Mouse (Mus musculus): Measurements from ENCODE around the gene Dnttip1. TPM values are rescaled to one million over a fixed set of nuclear protein-coding genes. Genes with fewer than 3 reads are reported as not detected.
"Not testable (repeated sequence)": the region's sequence is repeated elsewhere in the genome, so short reads cannot be mapped to it uniquely, and the experiment has no call there.

The Dnttip1 gene
- 80.6 and 85.1 TPM in 2 replicates for polyA plus RNA-seq (2015; fragmentation: Nextera tagmentation; extraction: Ambion mirVana)

DNA sequence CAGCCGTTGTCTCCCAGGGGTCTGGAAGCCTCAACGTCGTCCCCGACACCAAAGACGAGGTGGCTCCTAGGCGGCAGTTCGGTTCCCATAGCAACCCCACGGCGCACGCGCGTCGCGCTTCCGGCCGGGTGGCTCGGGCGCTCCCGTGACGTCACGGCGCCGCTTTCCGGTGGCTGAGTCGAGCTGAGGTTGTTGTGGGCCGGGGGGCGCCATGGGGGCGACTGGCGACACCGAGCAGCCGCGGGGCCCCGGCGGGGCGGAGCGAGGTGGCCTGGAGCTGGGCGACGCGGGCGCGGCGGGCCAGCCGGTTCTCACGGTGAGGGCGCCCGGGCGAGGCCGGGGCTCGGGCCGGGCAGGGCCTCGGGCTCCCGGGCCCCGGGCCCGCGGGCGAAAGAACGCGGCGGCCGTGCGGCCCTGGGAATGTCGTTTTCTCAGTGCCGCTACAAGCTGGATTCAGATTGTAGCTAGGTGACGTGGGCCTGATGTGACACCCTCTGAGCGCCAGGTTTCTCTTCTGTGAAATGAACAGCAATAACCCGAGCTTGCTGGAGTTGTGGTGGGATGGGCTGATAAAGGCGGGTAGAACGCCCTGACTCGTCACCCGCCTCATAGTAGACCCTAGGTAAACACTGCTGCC lies at the start of gene Dnttip1, which contains the start of gene Wfdc3:
TSS of gene Dnttip1 (plus strand) at position 141 of the 637 bp plus-strand sequence.
TSS of gene Wfdc3 (minus strand) at position 89 of the 637 bp plus-strand sequence.
- Histone ChIP-seq H3K9ac (peak within 1 kb of the TSS; percentile 97), H3K27me3 (no peaks in the 10 kb centered on the region), H3K4me2 (replicated peaks) (peak within 1 kb of the TSS; percentile 92), H3K36me3 (peaks cover 33% of the 10 kb centered on the region), H3K4me1 (peaks cover 24% of the 10 kb centered on the region), H3K9me3 (no peaks in the 10 kb centered on the region), H3K4me3 (peak within 1 kb of the TSS; percentile 91), H3K27ac (peak within 1 kb of the TSS; percentile 52; the same call in 1 of the 2 replicates)
- ATAC-seq (ENCODE audit: low FRiP score, low read depth): peak; percentile 96
- WGBS: under 1% methylated on average over 69 of the region's 70 CpGs

DNA sequence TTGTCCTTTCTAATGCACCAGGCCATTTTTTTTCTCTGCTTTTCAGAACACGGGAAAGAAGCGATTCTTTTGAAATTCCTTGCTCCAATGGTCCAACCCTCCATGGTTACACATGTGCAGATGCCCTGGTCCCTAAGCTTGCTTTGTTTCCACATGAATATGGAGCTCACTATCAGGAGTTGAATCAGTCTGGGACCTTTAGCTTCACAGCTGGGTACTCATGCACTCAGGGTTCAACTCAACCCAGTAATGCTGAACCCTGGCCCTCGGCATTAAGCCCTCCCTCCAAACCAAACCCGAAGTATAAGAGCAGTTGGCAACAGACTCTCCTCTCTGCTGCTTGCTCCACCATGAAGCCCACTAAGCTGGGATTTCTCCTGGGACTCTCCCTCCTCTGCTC lies 47.6 kb upstream of the Dnttip1 start, which contains the start of gene Spint4:
TSS of gene Spint4 (plus strand) at position 301 of the 400 bp plus-strand sequence.
- Histone ChIP-seq H3K36me3 (no peaks in the 10 kb centered on the region), H3K4me3 (no peak within 1 kb of the TSS), H3K27ac (no peak within 1 kb of the TSS), H3K9me3 (no peaks in the 10 kb centered on the region), H3K9ac (no peak within 1 kb of the TSS), H3K27me3 (0 out of 2 replicates have a peak, but pooled peaks cover 2% of the 10 kb centered on the region), H3K4me2 (replicated peaks) (no peak within 1 kb of the TSS), H3K4me1 (no peaks in the 10 kb centered on the region)
- ATAC-seq (ENCODE audit: low FRiP score, low read depth): no peak
- 75% methylated on average over 4 of the region's 4 CpGs for WGBS

DNA sequence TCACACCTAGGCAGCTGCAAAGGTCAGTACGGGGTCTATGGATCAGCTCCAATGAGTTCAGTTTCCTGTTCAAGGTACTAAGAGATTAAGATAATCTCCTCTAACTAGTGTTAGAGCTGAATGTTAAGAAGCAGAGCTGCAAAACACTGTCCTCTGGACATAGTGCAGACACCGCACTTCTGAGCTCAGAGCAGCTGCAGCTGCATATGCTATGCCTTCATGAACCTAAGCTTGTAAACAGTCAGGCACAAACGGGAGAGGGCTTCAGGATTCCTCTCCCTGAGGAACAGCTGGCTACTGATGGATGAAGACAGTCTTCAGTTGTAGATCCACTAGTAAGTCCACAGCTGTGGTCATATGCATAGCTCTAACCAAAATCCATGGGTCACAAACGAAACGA lies 44.8 kb upstream of the Dnttip1 start:
- Histone ChIP-seq H3K4me2 (replicated peaks) (no peak overlapping the region), H3K27ac (no peak overlapping the region), H3K4me1 (no peaks in the 10 kb centered on the region), H3K27me3 (no peaks in the 10 kb centered on the region), H3K9me3 (peaks cover 3% of the 10 kb centered on the region; the same call in 1 of the 2 replicates), H3K4me3 (no peak overlapping the region), H3K9ac (no peak overlapping the region), H3K36me3 (no peaks in the 10 kb centered on the region)
- no peak for ATAC-seq (ENCODE audit: low FRiP score, low read depth)
- WGBS: 57% methylated on average over 5 of the region's 5 CpGs

DNA sequence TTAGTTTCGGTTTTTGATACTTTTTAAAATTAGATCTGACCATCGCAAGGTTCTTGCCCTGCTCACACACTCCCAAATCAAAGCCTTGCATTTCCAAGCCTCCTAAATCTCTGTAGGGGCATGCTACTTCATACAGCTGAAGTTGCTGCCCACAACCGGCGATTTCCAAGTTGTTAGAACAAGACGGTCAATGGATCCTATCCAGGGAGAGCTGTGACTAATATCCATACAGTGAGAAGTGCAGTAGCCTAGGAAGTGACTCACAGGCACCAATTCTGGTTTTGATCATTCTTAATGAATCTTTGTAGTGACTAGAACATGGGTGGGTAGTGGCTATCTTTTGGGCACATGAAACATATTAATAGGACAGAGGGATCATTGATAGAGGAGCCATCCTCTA lies 44.0 kb upstream of the Dnttip1 start:
- Histone ChIP-seq H3K27ac (no peak overlapping the region), H3K4me2 (replicated peaks) (no peak overlapping the region), H3K9me3 (peaks cover 3% of the 10 kb centered on the region; the same call in 1 of the 2 replicates), H3K9ac (no peak overlapping the region), H3K4me1 (no peaks in the 10 kb centered on the region), H3K4me3 (no peak overlapping the region), H3K27me3 (no peaks in the 10 kb centered on the region), H3K36me3 (no peaks in the 10 kb centered on the region)
- ATAC-seq (ENCODE audit: low FRiP score, low read depth): no peak
- 88% methylated on average over 5 of the region's 5 CpGs for WGBS

- peaks cover 3% of the 10 kb centered on the region; the same call in 1 of the 2 replicates for H3K9me3 ChIP-seq
- no peak overlapping the region for H3K4me2 ChIP-seq (replicated peaks)
- 85% methylated on average over 5 of the region's 5 CpGs for WGBS
- no peaks in the 10 kb centered on the region for H3K36me3 ChIP-seq
- H3K4me3 ChIP-seq: no peak overlapping the region
- H3K27ac ChIP-seq: no peak overlapping the region
- no peaks in the 10 kb centered on the region for H3K4me1 ChIP-seq
- no peak overlapping the region for H3K9ac ChIP-seq
- H3K27me3 ChIP-seq: no peaks in the 10 kb centered on the region
- ATAC-seq (ENCODE audit: low FRiP score, low read depth): no peak
Observed at GRCm38 (mm10) chr2:164704235-164704634, 41.5 kb upstream of the Dnttip1 start.

GRCm38 (mm10) chr2:164705328-164705727 lies 40.5 kb upstream of the Dnttip1 start:
- Histone ChIP-seq H3K9me3 (peaks cover 3% of the 10 kb centered on the region; the same call in 1 of the 2 replicates), H3K9ac (no peak overlapping the region), H3K4me1 (no peaks in the 10 kb centered on the region), H3K4me2 (replicated peaks) (no peak overlapping the region), H3K27ac (no peak overlapping the region), H3K4me3 (no peak overlapping the region), H3K36me3 (no peaks in the 10 kb centered on the region), H3K27me3 (0 out of 2 replicates have a peak, but pooled peaks cover 5% of the 10 kb centered on the region)
- no peak for ATAC-seq (ENCODE audit: low FRiP score, low read depth)
- 89% methylated on average over 6 of the region's 6 CpGs for WGBS

GRCm38 (mm10) chr2:164705991-164706390 lies 39.8 kb upstream of the Dnttip1 start:
- Histone ChIP-seq H3K4me1 (no peaks in the 10 kb centered on the region), H3K9me3 (peaks cover 3% of the 10 kb centered on the region; the same call in 1 of the 2 replicates), H3K36me3 (no peaks in the 10 kb centered on the region), H3K27ac (no peak overlapping the region), H3K9ac (no peak overlapping the region), H3K4me3 (no peak overlapping the region), H3K4me2 (replicated peaks) (no peak overlapping the region), H3K27me3 (0 out of 2 replicates have a peak, but pooled peaks cover 5% of the 10 kb centered on the region)
- WGBS: 89% methylated on average over 14 of the region's 14 CpGs
- no peak for ATAC-seq (ENCODE audit: low FRiP score, low read depth)

DNA sequence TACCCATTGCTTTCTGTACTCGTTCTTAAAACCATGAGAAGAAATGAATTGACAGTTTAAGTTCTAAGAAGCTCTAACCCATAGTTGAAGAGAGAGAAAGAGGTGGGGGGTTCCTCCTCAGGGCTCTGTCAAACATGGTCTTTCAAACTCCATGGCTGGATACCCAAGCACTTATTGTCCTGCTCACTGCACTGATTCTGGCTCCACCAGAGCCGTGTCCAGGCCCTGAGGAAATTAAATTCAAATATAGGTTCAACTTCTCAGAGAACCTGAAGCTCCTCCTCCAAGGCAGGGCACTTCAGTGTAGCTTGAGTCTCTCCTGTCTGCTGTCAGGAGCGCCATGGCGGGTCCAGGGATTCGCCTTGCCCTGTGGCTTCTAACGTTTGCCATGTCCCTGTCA lies 30.8 kb upstream of the Dnttip1 start, which contains the start of gene Spint5:
TSS of gene Spint5 (plus strand) at position 301 of the 400 bp plus-strand sequence.
- no peak within 1 kb of the TSS for H3K27ac ChIP-seq
- H3K36me3 ChIP-seq: no peaks in the 10 kb centered on the region
- H3K9ac ChIP-seq: no peak within 1 kb of the TSS
- H3K4me1 ChIP-seq: no peaks in the 10 kb centered on the region
- ATAC-seq (ENCODE audit: low FRiP score, low read depth): no peak
- no peak within 1 kb of the TSS for H3K4me2 ChIP-seq (replicated peaks)
- H3K27me3 ChIP-seq: no peaks in the 10 kb centered on the region
- WGBS: 83% methylated on average over 6 of the region's 6 CpGs
- no peak within 1 kb of the TSS for H3K4me3 ChIP-seq
- no peaks in the 10 kb centered on the region for H3K9me3 ChIP-seq

- H3K4me3 ChIP-seq; H3K27me3 ChIP-seq; H3K4me1 ChIP-seq; H3K27ac ChIP-seq; H3K9ac ChIP-seq; ATAC-seq (ENCODE audit: low FRiP score, low read depth); H3K4me2 ChIP-seq (replicated peaks); H3K36me3 ChIP-seq; H3K9me3 ChIP-seq: not testable (repeated sequence)
- WGBS: 91% methylated on average over 23 of the region's 23 CpGs
Observed at GRCm38 (mm10) chr2:164716194-164716786, 29.5 kb upstream of the Dnttip1 start.

- ATAC-seq (ENCODE audit: low FRiP score, low read depth): no peak
- H3K9me3 ChIP-seq: peaks cover 6% of the 10 kb centered on the region; the same call in 1 of the 2 replicates
- H3K36me3 ChIP-seq: no peaks in the 10 kb centered on the region
- no peak overlapping the region for H3K4me2 ChIP-seq (replicated peaks)
- WGBS: 64% methylated on average over 4 of the region's 4 CpGs
- H3K4me3 ChIP-seq: no peak overlapping the region
- no peaks in the 10 kb centered on the region for H3K27me3 ChIP-seq
- no peak overlapping the region for H3K27ac ChIP-seq
- no peak overlapping the region for H3K9ac ChIP-seq
- H3K4me1 ChIP-seq: no peaks in the 10 kb centered on the region
Observed at GRCm38 (mm10) chr2:164723276-164723675, 22.5 kb upstream of the Dnttip1 start.

- Histone ChIP-seq H3K36me3 (no peaks in the 10 kb centered on the region), H3K4me1 (no peaks in the 10 kb centered on the region), H3K4me3 (no peak overlapping the region), H3K27me3 (no peaks in the 10 kb centered on the region), H3K9me3 (peaks cover 6% of the 10 kb centered on the region; the same call in 1 of the 2 replicates), H3K27ac (no peak overlapping the region), H3K4me2 (replicated peaks) (no peak overlapping the region), H3K9ac (no peak overlapping the region)
- 27% methylated on average over 6 of the region's 6 CpGs for WGBS
- ATAC-seq (ENCODE audit: low FRiP score, low read depth): no peak
Observed at GRCm38 (mm10) chr2:164725895-164726619, 19.7 kb upstream of the Dnttip1 start.

DNA sequence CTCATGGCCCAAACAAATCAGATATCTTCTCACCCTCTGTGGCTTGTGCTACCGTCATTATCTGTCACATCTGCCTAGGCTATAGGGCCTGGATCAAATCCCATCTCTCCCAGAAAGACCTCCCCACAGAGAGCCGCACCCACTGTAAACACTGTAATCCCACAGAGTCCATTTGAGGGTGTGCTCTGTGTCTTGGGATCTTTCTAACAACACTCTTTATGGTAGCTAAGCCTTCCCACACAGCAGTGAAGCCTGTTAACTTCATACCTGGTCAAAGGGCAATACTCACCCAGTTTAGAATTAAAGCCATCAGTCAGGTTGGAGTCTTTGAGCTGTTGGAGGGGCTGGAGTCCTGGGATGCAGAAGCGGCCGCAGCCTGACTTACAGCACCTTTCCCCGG lies 14.1 kb upstream of the Dnttip1 start:
- 68% methylated on average over 5 of the region's 5 CpGs for WGBS
- Histone ChIP-seq H3K27ac (no peak overlapping the region), H3K9me3 (no peaks in the 10 kb centered on the region), H3K4me2 (replicated peaks) (no peak overlapping the region), H3K27me3 (no peaks in the 10 kb centered on the region), H3K9ac (no peak overlapping the region), H3K36me3 (no peaks in the 10 kb centered on the region), H3K4me1 (no peaks in the 10 kb centered on the region), H3K4me3 (no peak overlapping the region)
- no peak for ATAC-seq (ENCODE audit: low FRiP score, low read depth)
